Mouse (Mus musculus): ENCODE measurements at regions not wholly inside any gene's neighbourhood (a gene's known extent, or its start where the extent isn't known, plus 50 kb on each side); places are given as distances from the start of the nearest gene placed in this dataset.
"Not testable (repeated sequence)": the region's sequence is repeated elsewhere in the genome, so short reads cannot be mapped to it uniquely, and the experiment has no call there.

GRCm38 (mm10) chr6:3201507-3201906 is 197.9 kb downstream of the Samd9l start:
- not testable (repeated sequence) for DNase-seq

- peak; percentile 12 for DNase-seq
Measured at GRCm38 (mm10) chr6:3201107-3201506, 198.3 kb downstream of the Samd9l start.

GRCm38 (mm10) chr6:3200586-3200985 is 198.8 kb downstream of the Samd9l start:
- peak; percentile 67 for DNase-seq

GRCm38 (mm10) chr6:3192424-3192820 is 206.9 kb downstream of the Samd9l start:
- not testable (repeated sequence) for DNase-seq

- DNase-seq = not testable (repeated sequence)
Measured at GRCm38 (mm10) chr6:3191695-3192423, 207.5 kb downstream of the Samd9l start.

- peak; percentile 49 for DNase-seq
Measured at GRCm38 (mm10) chr6:3183819-3184199, 215.6 kb downstream of the Samd9l start.

GRCm38 (mm10) chr6:3182889-3183818 is 216.2 kb downstream of the Samd9l start:
- peak; percentile 20 for DNase-seq

- peak; percentile 1 for DNase-seq
Measured at GRCm38 (mm10) chr6:3182424-3182841, 216.9 kb downstream of the Samd9l start.

GRCm38 (mm10) chr6:3179603-3180348 is 219.6 kb downstream of the Samd9l start:
- not testable (repeated sequence) for DNase-seq

GRCm38 (mm10) chr6:3169479-3169878 is 229.9 kb downstream of the Samd9l start:
- not testable (repeated sequence) for DNase-seq

GRCm38 (mm10) chr6:3166149-3166548 is 233.2 kb downstream of the Samd9l start:
- not testable (repeated sequence) for DNase-seq

- not testable (repeated sequence) for DNase-seq
Measured at GRCm38 (mm10) chr6:3151901-3152300, 247.5 kb downstream of the Samd9l start.

GRCm38 (mm10) chr6:3137823-3138222 is 261.5 kb downstream of the Samd9l start:
- DNase-seq = not testable (repeated sequence)

GRCm38 (mm10) chr6:3133763-3134162 is 265.6 kb downstream of the Samd9l start:
- not testable (repeated sequence) for DNase-seq

- not testable (repeated sequence) for DNase-seq
Measured at GRCm38 (mm10) chr6:3116296-3116695, 283.1 kb downstream of the Samd9l start.

Data from thymus, postnatal 25 days (tissue).